Mouse (Mus musculus) activated CD4-positive, CD25-positive, alpha-beta regulatory T cell, adult 4 months (primary cell): ENCODE measurements around the gene Dnajc22. TPM values are rescaled to one million over a fixed set of nuclear protein-coding genes. Genes with fewer than 3 reads are reported as not detected.
A peak's percentile ranks its signal among the peaks of the same experiment; 100 is the strongest.

ENCODE experiments used
- ATAC-seq: one replicate; pipeline ENCODE4 v1.8.0; 2017
- polyA plus RNA-seq, 2 experiments: library from polyadenylated mRNA; unstranded; fragments of 100-300 nt; shearing (Covaris generic); gene quantifications; one replicate each; pipeline ENCODE4 v1.2.1; 2017

The Dnajc22 gene
- polyA plus RNA-seq, 2 experiments from 2014 or later, result not detected

GRCm38 (mm10) chr15:99087253-99088075 lies 5.5 kb upstream of the Dnajc22 start, which contains the start of gene C1ql4:
TSS of gene C1ql4 (minus strand) at chr15:99087817.
- no peak for ATAC-seq

GRCm38 (mm10) chr15:99088292-99088691 lies 4.7 kb upstream of the Dnajc22 start:
- peak; percentile 93 for ATAC-seq

- no peak for ATAC-seq
Measured at GRCm38 (mm10) chr15:99089069-99089468, 3.9 kb upstream of the Dnajc22 start.

- ATAC-seq, result no peak
Measured at GRCm38 (mm10) chr15:99093291-99094258, 605 bp downstream of the Dnajc22 start.

- ATAC-seq, result no peak
Measured at GRCm38 (mm10) chr15:99094631-99095270, 1.8 kb downstream of the Dnajc22 start.

GRCm38 (mm10) chr15:99095356-99095755 lies 2.4 kb downstream of the Dnajc22 start:
- ATAC-seq, result no peak

DNA sequence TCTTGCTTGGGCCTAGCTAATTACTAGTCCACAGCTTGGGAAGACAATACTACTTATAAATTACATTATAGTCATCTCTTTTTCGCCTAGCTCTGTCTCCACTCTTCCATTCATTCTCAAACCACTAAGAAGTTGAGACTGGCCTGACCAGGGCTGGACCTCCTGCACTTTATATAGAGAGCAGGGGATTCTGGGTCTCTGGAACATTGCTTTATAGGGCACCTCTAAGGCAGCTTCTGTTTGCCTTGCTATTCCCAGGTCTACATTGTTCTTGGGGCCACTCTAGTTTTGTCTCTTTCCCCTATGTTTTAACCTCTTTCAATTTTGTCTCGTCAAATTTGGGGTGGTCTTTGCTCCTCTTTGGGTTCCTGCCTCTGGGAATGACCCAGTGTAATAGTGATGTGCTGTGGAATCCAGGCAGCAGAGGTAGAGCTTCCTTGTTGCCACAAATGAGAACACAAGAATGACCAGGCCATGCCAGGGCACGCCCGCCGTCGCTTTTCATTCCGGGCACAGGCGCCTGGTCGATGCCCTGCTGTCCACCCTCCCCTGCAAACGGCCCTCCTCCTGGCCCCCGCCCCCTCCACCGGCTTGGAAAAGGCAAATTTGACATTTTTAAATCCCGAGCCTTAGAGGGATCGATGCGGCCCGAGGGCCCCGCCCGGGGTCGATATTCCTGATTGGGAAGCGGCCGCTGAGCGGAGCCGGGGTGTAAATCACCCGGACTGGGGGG lies 3.3 kb downstream of the Dnajc22 start:
- no peak for ATAC-seq

GRCm38 (mm10) chr15:99096831-99097500 lies 4.0 kb downstream of the Dnajc22 start:
- ATAC-seq, result no peak

GRCm38 (mm10) chr15:99097840-99098492 lies 5.0 kb downstream of the Dnajc22 start:
- ATAC-seq, result no peak

DNA sequence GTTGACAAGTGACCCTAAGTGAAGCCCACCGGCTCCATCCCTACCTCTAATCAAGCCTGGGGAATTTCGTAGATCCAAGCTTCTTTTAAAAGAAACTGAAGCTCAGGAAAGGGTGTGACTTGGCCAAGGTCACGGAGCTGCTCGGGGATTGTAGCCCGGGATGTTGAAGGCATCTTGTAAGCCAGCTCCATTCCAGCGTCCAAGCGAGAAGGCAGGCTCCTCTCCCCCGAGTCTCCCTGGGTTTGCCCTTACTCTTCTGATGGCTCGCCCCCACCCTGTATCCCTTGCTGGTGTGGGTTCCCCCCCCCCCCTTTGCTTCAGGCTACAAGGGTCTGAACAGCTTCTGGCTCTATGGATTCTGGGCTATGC lies 5.5 kb downstream of the Dnajc22 start:
- ATAC-seq, result no peak

- no peak for ATAC-seq
Measured at GRCm38 (mm10) chr15:99099139-99099556, 6.2 kb downstream of the Dnajc22 start.

- ATAC-seq, result no peak
Measured at GRCm38 (mm10) chr15:99099984-99100383, 7.0 kb downstream of the Dnajc22 start.

DNA sequence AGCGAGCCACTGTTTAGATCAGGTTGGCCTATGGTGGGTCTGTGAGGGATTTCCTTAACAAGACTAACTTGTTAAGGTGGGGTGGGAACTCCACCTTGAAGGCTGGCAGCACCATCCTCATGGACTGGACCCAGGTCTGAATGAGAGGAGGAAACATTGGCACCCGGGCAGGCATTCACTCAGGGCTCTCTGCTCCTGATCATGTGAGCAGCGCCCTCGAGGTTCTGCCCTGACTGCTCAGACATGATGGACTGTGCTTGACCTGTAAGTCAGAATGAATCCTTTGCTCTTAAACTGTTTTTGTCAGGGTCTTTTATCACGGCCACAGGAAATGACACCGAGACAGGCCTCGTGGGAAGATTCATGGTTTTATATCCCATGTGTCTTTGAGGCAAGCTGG lies 12.3 kb downstream of the Dnajc22 start:
- ATAC-seq, result no peak

GRCm38 (mm10) chr15:99107866-99108265 lies 14.9 kb downstream of the Dnajc22 start:
- ATAC-seq, result no peak

GRCm38 (mm10) chr15:99111139-99111538 lies 18.2 kb downstream of the Dnajc22 start:
- no peak for ATAC-seq

- ATAC-seq, result no peak
Measured at GRCm38 (mm10) chr15:99111809-99112208, 18.8 kb downstream of the Dnajc22 start.

DNA sequence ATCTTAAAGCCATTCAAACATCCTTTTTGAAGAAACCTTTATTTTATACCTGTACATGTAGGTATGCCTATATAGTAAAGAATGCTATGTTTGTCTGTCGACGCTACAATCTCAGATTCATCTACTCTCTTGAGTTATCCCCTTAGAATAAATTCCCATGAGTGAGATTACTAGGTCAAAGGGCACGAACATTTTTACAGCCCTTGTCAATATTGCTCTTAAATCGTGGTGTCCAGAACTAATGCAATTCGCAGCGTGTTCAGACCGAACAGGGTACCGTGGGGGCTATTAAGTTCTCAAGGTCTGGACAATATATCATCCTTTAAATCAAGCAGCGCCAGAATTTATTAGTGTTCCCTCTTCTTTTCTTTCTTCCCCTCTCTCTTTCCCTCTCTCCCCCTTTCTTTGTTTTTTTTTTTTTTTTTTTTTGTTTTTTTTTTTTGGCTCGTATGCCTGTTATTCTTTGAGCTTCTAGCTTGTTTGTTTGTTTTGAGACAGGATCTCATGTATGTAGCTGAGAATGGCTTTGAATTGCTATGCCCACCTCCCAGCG lies 19.9 kb downstream of the Dnajc22 start:
- ATAC-seq, result no peak

GRCm38 (mm10) chr15:99113396-99113975 lies 20.5 kb downstream of the Dnajc22 start:
- ATAC-seq, result no peak

DNA sequence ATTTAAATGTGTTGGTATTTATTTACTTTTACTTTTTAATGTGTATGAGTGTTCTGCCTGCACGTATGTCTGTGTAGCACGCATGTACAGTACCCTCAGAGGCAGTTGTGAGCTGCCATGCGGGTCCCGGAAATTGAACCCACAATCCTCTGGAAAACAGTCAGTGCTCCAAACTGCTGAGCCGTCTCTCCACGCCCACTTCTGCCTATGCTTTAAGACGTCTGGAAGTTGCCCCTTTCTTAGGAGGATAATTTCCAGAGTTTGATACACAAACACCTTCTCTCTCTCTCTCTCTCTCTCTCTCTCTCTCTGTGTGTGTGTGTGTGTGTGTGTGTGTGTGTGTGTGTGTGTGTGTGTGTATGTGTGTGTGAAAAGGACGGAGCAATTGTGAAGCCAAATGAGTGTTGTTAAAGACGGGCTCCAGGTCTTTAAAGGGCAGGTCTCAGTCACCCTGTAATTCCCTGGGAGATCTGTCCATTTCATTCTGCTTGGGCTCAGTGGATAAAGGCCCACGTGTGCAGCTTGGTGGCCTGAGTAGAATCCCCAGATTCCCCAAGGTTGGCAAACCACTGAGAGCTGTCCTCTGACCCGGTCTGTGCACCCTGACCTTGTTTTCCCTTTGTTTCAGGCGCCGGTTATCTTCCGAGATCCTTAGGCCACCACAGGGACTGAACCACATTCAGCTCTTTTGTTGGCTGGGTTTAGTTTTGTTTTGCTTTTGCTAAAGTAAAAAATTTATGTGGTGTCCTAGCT lies 21.5 kb downstream of the Dnajc22 start:
- no peak for ATAC-seq

GRCm38 (mm10) chr15:99115065-99115423 lies 22.1 kb downstream of the Dnajc22 start:
- no peak for ATAC-seq
